Comparison of ENCODE assay signal across 9 mouse cellular contexts in genomic region chr11:121652547-121653305, GRCm38 (mm10). TPM values are rescaled to one million over a fixed set of nuclear protein-coding genes. Genes with fewer than 3 reads are reported as not detected.
DNase-seq lines count a peak whose midpoint lies in the region; ATAC-seq and TF ChIP-seq lines count a peak whose summit lies in the region.
"Had no signal": no experiment of that assay in that cellular context is flagged by ENCODE, and none has a peak within 500 bp of the region (broad histone marks: within the 10 kb centered on the region; RNA-seq: fewer than 3 reads in every experiment).

No protein-coding gene starts in this region.

- WGBS in hindbrain, embryonic 11.5 days = 62% methylated on average over 10 of the region's 10 CpGs
- 65% methylated on average over 10 of the region's 10 CpGs for WGBS in hindbrain, embryonic 13.5 days

- ATAC-seq in hindbrain, embryonic 11.5 days (ENCODE audit: low FRiP score) = no peak
- no peak for ATAC-seq in hindbrain, embryonic 13.5 days (ENCODE audit: low FRiP score)

- TF ChIP-seq EP300 in ES-Bruce4 (IDR thresholded peaks at IDR 0.05; ENCODE audit: insufficient read depth, low read depth, low read length) = no peak

- peak; percentile 75 for DNase-seq in hindbrain, embryonic 11.5 days (ENCODE audit: low spot score)
- DNase-seq in cerebellum, adult 11-12 months = peak; percentile 41
- DNase-seq in gastrocnemius, postnatal 25 days = peak; percentile 41
- DNase-seq in left cerebral cortex, adult 18-20 months (ENCODE audit: low spot score in 2 of 2) = peak; percentile 43 to 77
- DNase-seq in natural killer cell, adult 2 months (ENCODE audit: low spot score in 2 of 2) = peak; percentile 59 to 68
- DNase-seq in thymus, adult 18-20 months = peak; percentile 38 to 46

- peak; percentile 76 for TF ChIP-seq CTCF in ES-Bruce4 (IDR thresholded peaks at IDR 0.05; ENCODE audit: low read depth, low read length)

- H3K9me3 ChIP-seq in hindbrain, embryonic 11.5 days (ENCODE audit: control insufficient read depth, low read length) = no peaks in the 10 kb centered on the region
- no peaks in the 10 kb centered on the region for H3K9me3 ChIP-seq in hindbrain, embryonic 13.5 days
- no peaks in the 10 kb centered on the region for H3K9me3 ChIP-seq in ES-Bruce4 (replicated peaks; ENCODE audit: control insufficient read depth, insufficient read depth, low read length, poor library complexity, severe bottlenecking)
- H3K9me3 ChIP-seq: embryonic facial prominence, embryonic 12.5 days had no signal

- H3K4me2 ChIP-seq in hindbrain, embryonic 11.5 days (replicated peaks; ENCODE audit: low read depth, low read length) = no peak overlapping the region
- H3K4me2 ChIP-seq in hindbrain, embryonic 13.5 days = no peak overlapping the region
- H3K4me2 ChIP-seq: embryonic facial prominence, embryonic 12.5 days had no signal

- no peak overlapping the region for H3K9ac ChIP-seq in hindbrain, embryonic 11.5 days (ENCODE audit: low read depth, low read length)
- H3K9ac ChIP-seq in hindbrain, embryonic 13.5 days = no peak overlapping the region
- H3K9ac ChIP-seq in ES-Bruce4 (ENCODE audit: low read depth, poor library complexity, severe bottlenecking) = no peak overlapping the region
- H3K9ac ChIP-seq: embryonic facial prominence, embryonic 12.5 days had no signal

- no peak overlapping the region for H3K27ac ChIP-seq in hindbrain, embryonic 11.5 days (ENCODE audit: low read depth, low read length)
- H3K27ac ChIP-seq in hindbrain, embryonic 13.5 days = no peak overlapping the region
- H3K27ac ChIP-seq in ES-Bruce4 (ENCODE audit: insufficient read depth, low read length) = no peak overlapping the region
- H3K27ac ChIP-seq: embryonic facial prominence, embryonic 12.5 days had no signal

- no peak for TF ChIP-seq POLR2A in ES-Bruce4 (IDR thresholded peaks at IDR 0.05; ENCODE audit: insufficient read depth, low read length)

- no peaks in the 10 kb centered on the region for H3K27me3 ChIP-seq in hindbrain, embryonic 11.5 days (ENCODE audit: control insufficient read depth, insufficient read depth, low read length)
- H3K27me3 ChIP-seq in hindbrain, embryonic 13.5 days = no peaks in the 10 kb centered on the region
- no peaks in the 10 kb centered on the region for H3K27me3 ChIP-seq in ES-Bruce4 (ENCODE audit: control insufficient read depth, insufficient read depth, low read length, poor library complexity, severe bottlenecking)
- H3K27me3 ChIP-seq: embryonic facial prominence, embryonic 12.5 days had no signal

- H3K4me3 ChIP-seq in hindbrain, embryonic 11.5 days (ENCODE audit: low read depth, low read length) = no peak overlapping the region
- no peak overlapping the region for H3K4me3 ChIP-seq in hindbrain, embryonic 13.5 days
- H3K4me3 ChIP-seq in ES-Bruce4 (ENCODE audit: low read depth, low read length) = no peak overlapping the region
- H3K4me3 ChIP-seq: embryonic facial prominence, embryonic 12.5 days had no signal

- no peaks in the 10 kb centered on the region for H3K4me1 ChIP-seq in hindbrain, embryonic 11.5 days (replicated peaks; ENCODE audit: control insufficient read depth, insufficient read depth, low read length)
- no peaks in the 10 kb centered on the region for H3K4me1 ChIP-seq in hindbrain, embryonic 13.5 days (replicated peaks)
- peaks cover 2% of the 10 kb centered on the region for H3K4me1 ChIP-seq in ES-Bruce4 (ENCODE audit: control insufficient read depth, insufficient read depth, low read length)

- H3K36me3 ChIP-seq in hindbrain, embryonic 11.5 days (ENCODE audit: control insufficient read depth, insufficient read depth, low read length) = no peaks in the 10 kb centered on the region
- 0 out of 2 replicates have a peak, but pooled peaks cover 9% of the 10 kb centered on the region for H3K36me3 ChIP-seq in hindbrain, embryonic 13.5 days
- peaks cover 5% of the 10 kb centered on the region for H3K36me3 ChIP-seq in ES-Bruce4 (ENCODE audit: control insufficient read depth, insufficient read depth, low read length, poor library complexity, severe bottlenecking)

RNA-seq across cellular contexts. Expression of gene B3gntl1, which starts 20.2 kb away (rescaled TPM):
- 4.1 and 5.6 TPM in 2 replicates for polyA plus RNA-seq in hindbrain, embryonic 11.5 days (2014; fragmentation: Nextera tagmentation; extraction: Ambion mirVana)
- polyA plus RNA-seq in hindbrain, embryonic 13.5 days (2015; fragmentation: Nextera tagmentation; extraction: Ambion mirVana) = 6.4 and 7.8 TPM in 2 replicates
- polyA plus RNA-seq in ES-Bruce4 (2011; ENCODE audit: insufficient read depth, insufficient read length, low read depth, missing spikeins) = 13.1 and 13.5 TPM in 2 replicates
- 1 to 10 TPM; 2.4 to 2.5 TPM for total RNA-seq in gastrocnemius, postnatal 25 days (2021)
- total RNA-seq in left cerebral cortex, adult 18-20 months (2021) = 1 to 10 TPM; 5.5 to 7.0 TPM

RNA-seq across cellular contexts. Expression of gene Metrnl, which starts 48.6 kb away (rescaled TPM):
- 18.0 and 27.7 TPM in 2 replicates for polyA plus RNA-seq in hindbrain, embryonic 11.5 days (2014; fragmentation: Nextera tagmentation; extraction: Ambion mirVana)
- 15.9 and 17.2 TPM in 2 replicates for polyA plus RNA-seq in hindbrain, embryonic 13.5 days (2015; fragmentation: Nextera tagmentation; extraction: Ambion mirVana)
- 2.6 and 3.1 TPM in 2 replicates for polyA plus RNA-seq in ES-Bruce4 (2011; ENCODE audit: insufficient read depth, insufficient read length, low read depth, missing spikeins)
- 10 to 100 TPM in 1 of 2 experiments, 1 to 10 TPM in 1; 9.9 to 17.4 TPM for total RNA-seq in gastrocnemius, postnatal 25 days (2021)
- total RNA-seq in left cerebral cortex, adult 18-20 months (2021) = 10 to 100 TPM; 17.6 to 19.0 TPM
